Comparison of ENCODE assay signal across 9 mouse cellular contexts in the genomic region with DNA sequence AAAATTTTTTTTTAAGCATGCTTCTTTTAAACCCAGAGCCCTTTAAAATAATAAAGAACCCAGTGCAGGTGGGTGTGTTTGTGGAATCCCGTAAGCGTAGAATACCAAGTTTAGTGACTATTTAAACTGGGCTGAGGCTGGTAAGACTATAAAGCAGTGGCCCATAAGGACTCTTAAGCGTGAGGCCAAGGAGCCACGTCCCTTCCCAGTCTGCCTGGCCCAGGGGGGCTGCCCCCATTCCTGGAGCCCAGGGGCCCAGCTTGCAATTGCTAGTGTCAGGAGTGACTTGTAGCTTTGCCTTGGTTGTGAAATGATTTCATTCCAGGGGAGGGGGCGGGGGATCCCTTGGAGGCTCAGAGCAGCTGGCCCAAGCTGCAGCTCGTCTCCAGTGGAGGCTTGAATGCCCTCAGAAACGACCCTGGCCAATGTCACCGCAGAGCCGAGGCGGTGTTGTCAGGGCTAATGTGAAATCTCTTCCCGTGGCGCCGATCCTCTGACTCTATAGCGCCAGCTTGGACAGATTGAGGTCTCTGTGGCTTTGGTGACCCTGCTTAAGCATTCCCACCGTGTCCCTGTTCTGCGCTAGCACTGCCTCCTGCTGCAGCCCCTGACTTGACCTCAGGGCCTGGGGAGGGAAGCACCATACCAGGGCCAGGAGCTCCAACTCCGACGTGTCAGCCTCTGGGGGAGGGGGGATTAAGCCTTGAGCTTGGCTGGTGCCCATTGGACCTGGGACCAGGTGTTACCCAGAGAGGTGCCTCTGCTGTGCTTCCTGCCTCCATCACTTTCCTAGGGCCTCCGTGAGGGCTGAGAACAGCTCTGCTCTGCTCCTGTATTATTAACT. TPM values are rescaled to one million over a fixed set of nuclear protein-coding genes. Genes with fewer than 3 reads are reported as not detected.
DNase-seq lines count a peak whose midpoint lies in the region; ATAC-seq and TF ChIP-seq lines count a peak whose summit lies in the region.
"Had no signal": no experiment of that assay in that cellular context is flagged by ENCODE, and none has a peak within 500 bp of the region (broad histone marks: within the 10 kb centered on the region; RNA-seq: fewer than 3 reads in every experiment).

No protein-coding gene starts in this region.

- H3K27ac ChIP-seq in liver, postnatal 0 days (ENCODE audit: low read depth) = peak overlapping the region; percentile 60; the same call in 1 of the 2 replicates
- H3K27ac ChIP-seq: liver, embryonic 13.5 days had no signal

- no peak for TF ChIP-seq CTCF in liver, postnatal 0 days (IDR thresholded peaks at IDR 0.05; ENCODE audit: low read depth)

- no peaks in the 10 kb centered on the region for H3K9me3 ChIP-seq in liver, postnatal 0 days (ENCODE audit: low read length)
- H3K9me3 ChIP-seq: liver, embryonic 13.5 days had no signal

- DNase-seq in adrenal gland, postnatal 14 days = peak; percentile 62
- DNase-seq in adrenal gland, postnatal 4 days (ENCODE audit: low spot score in 2 of 2) = no peak
- DNase-seq in lung, postnatal 10 days = peak; percentile 63
- no peak for DNase-seq in lung, postnatal 25 days (ENCODE audit: low spot score)
- no peak for DNase-seq in liver, postnatal 0 days
- DNase-seq in gastrocnemius, adult 8-10 months (ENCODE audit: low spot score in 2 of 2) = no peak
- no peak for DNase-seq in spleen, postnatal 36 days (ENCODE audit: low spot score in 2 of 2)
- no peak for DNase-seq in left cerebral cortex, postnatal 36 days (ENCODE audit: low spot score in 2 of 2)
- DNase-seq: liver, embryonic 13.5 days had no signal

- no peak overlapping the region for H3K9ac ChIP-seq in liver, postnatal 0 days (replicated peaks)
- H3K9ac ChIP-seq: liver, embryonic 13.5 days had no signal

- peaks cover 27% of the 10 kb centered on the region for H3K4me1 ChIP-seq in liver, postnatal 0 days (ENCODE audit: insufficient read depth)

- WGBS in liver, postnatal 0 days (ENCODE audit: insufficient replicate concordance) = 60% methylated on average over 19 of the region's 19 CpGs

- no peak overlapping the region for H3K4me2 ChIP-seq in liver, postnatal 0 days (ENCODE audit: low read depth, low read length)
- H3K4me2 ChIP-seq: liver, embryonic 13.5 days had no signal

- intact Hi-C loops in left cerebral cortex, postnatal 36 days (cut with DNase I) = loop anchor here (5.0 kb wide), 1 partner anchor 66 kb away; the partner anchor contains the start of gene Wasf2

- peaks cover 33% of the 10 kb centered on the region for H3K36me3 ChIP-seq in liver, postnatal 0 days (replicated peaks; ENCODE audit: insufficient read depth, low read length)

- no peak overlapping the region for H3K4me3 ChIP-seq in liver, postnatal 0 days (ENCODE audit: low read depth, low read length)
- H3K4me3 ChIP-seq: liver, embryonic 13.5 days had no signal

- TF ChIP-seq EP300 in liver, postnatal 0 days (IDR thresholded peaks at IDR 0.05; ENCODE audit: low read depth) = no peak

- no peaks in the 10 kb centered on the region for H3K27me3 ChIP-seq in liver, postnatal 0 days (ENCODE audit: insufficient read depth, low read length)
- H3K27me3 ChIP-seq: liver, embryonic 13.5 days had no signal

- no peak for ATAC-seq in liver, postnatal 0 days

RNA-seq across cellular contexts. Expression of gene Cd164l2, which starts 13.4 kb away (rescaled TPM):
- total RNA-seq in adrenal gland, postnatal 14 days (2021) = 2.4 and 5.0 TPM in 2 replicates
- 1 to 10 TPM; 2.3 to 5.2 TPM for total RNA-seq in adrenal gland, postnatal 4 days (2021)
- 0.25 and 0.39 TPM in 2 replicates for polyA plus RNA-seq in liver, postnatal 0 days (2015; fragmentation: Nextera tagmentation; extraction: Ambion mirVana)
- total RNA-seq in gastrocnemius, adult 8-10 months (2022) = under 1 TPM in 1 of 4 experiments, not detected in 3; 0.59 TPM
- total RNA-seq in left cerebral cortex, postnatal 36 days (2021) = 1 to 10 TPM; 4.9 to 10.0 TPM

RNA-seq across cellular contexts. Expression of gene Gpr3, which starts 13.8 kb away (rescaled TPM):
- total RNA-seq in adrenal gland, postnatal 14 days (2021) = 0.19 TPM in 2 replicates
- total RNA-seq in adrenal gland, postnatal 4 days (2021) = under 1 TPM in 1 of 2 experiments, not detected in 1; 0.31 TPM
- not detected in 2 replicates for polyA plus RNA-seq in liver, postnatal 0 days (2015; fragmentation: Nextera tagmentation; extraction: Ambion mirVana)
- not detected for total RNA-seq in gastrocnemius, adult 8-10 months (2022)
- total RNA-seq in left cerebral cortex, postnatal 36 days (2021) = 1 to 10 TPM; 8.1 to 8.5 TPM
- polyA plus RNA-seq: liver, embryonic 13.5 days had no signal

RNA-seq across cellular contexts. Expression of gene Map3k6, which starts 42.1 kb away (rescaled TPM):
- total RNA-seq in adrenal gland, postnatal 14 days (2021) = 35.3 and 61.4 TPM in 2 replicates
- total RNA-seq in adrenal gland, postnatal 4 days (2021) = 10 to 100 TPM; 24.8 to 25.2 TPM
- polyA plus RNA-seq in liver, postnatal 0 days (2015; fragmentation: Nextera tagmentation; extraction: Ambion mirVana) = 1.2 and 1.3 TPM in 2 replicates
- total RNA-seq in gastrocnemius, adult 8-10 months (2022) = 1 to 10 TPM; 2.5 to 7.8 (median 4.8) TPM
- 1 to 10 TPM; 6.8 to 8.1 TPM for total RNA-seq in left cerebral cortex, postnatal 36 days (2021)

Comparison
In these comparisons a context has a peak if more than half of its experiments do, and no peak if none do; other contexts are left out.
1. DNase-seq: peak in adrenal gland, postnatal 14 days (single experiment) and lung, postnatal 10 days (single experiment); none in adrenal gland, postnatal 4 days (0 of 2), lung, postnatal 25 days (single experiment), liver, postnatal 0 days (single experiment), gastrocnemius, adult 8-10 months (0 of 2), spleen, postnatal 36 days (0 of 2) and left cerebral cortex, postnatal 36 days (0 of 2).